Mouse (Mus musculus) liver, postnatal 0 days (tissue): ENCODE measurements around the gene Arhgap6.

Source experiments
- CTCF ChIP-seq: sonication (generic); IDR thresholded peaks from 2 replicates; pipeline ENCODE4 v1.5.1; 2016; ENCODE audit warnings: antibody characterized with exemption, low read depth
- EP300 ChIP-seq: IDR thresholded peaks from 2 replicates; pipeline ENCODE4 v1.6.1; 2016; ENCODE audit warnings: antibody characterized with exemption, low read depth, mild to moderate bottlenecking

- TF ChIP-seq CTCF: no peak
- TF ChIP-seq EP300: peak; percentile 81
Observed at GRCm38 (mm10) chrX:169107372-169107771, 312.5 kb downstream of the Arhgap6 start.
